Mouse (Mus musculus) forebrain, embryonic 10.5 days (tissue): Measurements from ENCODE around the gene Mrpl4. TPM values are rescaled to one million over a fixed set of nuclear protein-coding genes. Genes with fewer than 3 reads are reported as not detected.

Experiments used
- DNase-seq: peaks from one replicate; pipeline ENCODE4 v3.0.0-alpha.2; 2017; ENCODE audit warnings: low spot score; ENCODE audit errors: extremely low spot score
- H3K27ac ChIP-seq: fragments of 300-500 bp; sonication (generic); 2 replicates; pipeline ENCODE4 v1.5.1; 2016; ENCODE audit warnings: mild to moderate bottlenecking
- H3K27me3 ChIP-seq: fragments of 300-500 bp; sonication (generic); 2 replicates; pipeline ENCODE4 v1.6.1; 2016; ENCODE audit warnings: mild to moderate bottlenecking; ENCODE audit not compliant: poor library complexity, severe bottlenecking
- H3K36me3 ChIP-seq: fragments of 300-500 bp; sonication (generic); replicated peaks from 2 replicates; pipeline ENCODE4 v1.6.1; 2016; ENCODE audit warnings: mild to moderate bottlenecking, moderate library complexity
- H3K4me1 ChIP-seq: fragments of 300-500 bp; sonication (generic); 2 replicates; pipeline ENCODE4 v1.6.1; 2016
- H3K4me3 ChIP-seq: fragments of 300-500 bp; sonication (generic); 2 replicates; pipeline ENCODE4 v1.5.1; 2016; ENCODE audit warnings: mild to moderate bottlenecking, moderate library complexity
- H3K9me3 ChIP-seq: fragments of 300-500 bp; sonication (generic); 2 replicates; pipeline ENCODE4 v1.6.1; 2016; ENCODE audit warnings: mild to moderate bottlenecking, moderate library complexity
- WGBS: fragments of 180-500 bp; shearing (Covaris S2); methylation state at CpG from one replicate; pipeline ENCODE4 v1.1.7; 2016; 5-methylcytosine and 5-hydroxymethylcytosine counted together
- polyA plus RNA-seq: library from polyadenylated mRNA; unstranded; fragments of >200 nt; fragmentation: Nextera tagmentation; extraction: Ambion mirVana; gene quantifications from 2 replicates; pipeline ENCODE4 v1.2.1, GENCODE M21; 2016

Mrpl4 gene
- 152 and 154 TPM in 2 replicates for polyA plus RNA-seq

- Histone ChIP-seq H3K27me3 (no peaks in the 10 kb centered on the region), H3K4me1 (peaks cover 14% of the 10 kb centered on the region), H3K27ac (peak within 1 kb of the TSS; percentile 87), H3K36me3 (peaks cover 36% of the 10 kb centered on the region), H3K4me3 (peak within 1 kb of the TSS; percentile 87), H3K9me3 (no peaks in the 10 kb centered on the region)
- DNase-seq: peak; percentile 89
- under 1% methylated on average over 72 of the region's 72 CpGs for WGBS
Measured at GRCm38 (mm10) chr9:21002627-21003551, at the start of gene Mrpl4. TSS of gene Mrpl4 (plus strand) at chr9:21002738.

GRCm38 (mm10) chr9:20956989-20957388 lies 45.5 kb upstream of the Mrpl4 start:
- H3K4me3 ChIP-seq: no peak overlapping the region
- H3K4me1 ChIP-seq: peaks cover 7% of the 10 kb centered on the region
- H3K27ac ChIP-seq: no peak overlapping the region
- H3K27me3 ChIP-seq: no peaks in the 10 kb centered on the region
- no peaks in the 10 kb centered on the region for H3K36me3 ChIP-seq
- 83% methylated on average over 3 of the region's 3 CpGs for WGBS
- no peak for DNase-seq
- H3K9me3 ChIP-seq: no peaks in the 10 kb centered on the region

GRCm38 (mm10) chr9:20959430-20959938 lies 43.1 kb upstream of the Mrpl4 start, which contains the start of gene Dnmt1:
TSS of gene Dnmt1 (minus strand) at chr9:20959888.
- 93% methylated on average over 2 of the region's 2 CpGs for WGBS
- DNase-seq: no peak
- no peaks in the 10 kb centered on the region for H3K27me3 ChIP-seq
- H3K4me1 ChIP-seq: no peaks in the 10 kb centered on the region
- H3K27ac ChIP-seq: no peak within 1 kb of the TSS
- H3K4me3 ChIP-seq: no peak within 1 kb of the TSS
- no peaks in the 10 kb centered on the region for H3K9me3 ChIP-seq
- no peaks in the 10 kb centered on the region for H3K36me3 ChIP-seq

- Histone ChIP-seq H3K27ac (no peak overlapping the region), H3K36me3 (peaks cover 18% of the 10 kb centered on the region)
- WGBS: 78% methylated on average over 9 of the region's 9 CpGs
Measured at GRCm38 (mm10) chr9:20961557-20961956, 41.0 kb upstream of the Mrpl4 start.

GRCm38 (mm10) chr9:20965606-20966005 lies 36.9 kb upstream of the Mrpl4 start:
- H3K4me1 ChIP-seq: no peaks in the 10 kb centered on the region; the same call in 1 of the 2 replicates
- no peak for DNase-seq
- peaks cover 48% of the 10 kb centered on the region for H3K36me3 ChIP-seq
- 92% methylated on average over 4 of the region's 4 CpGs for WGBS
- H3K27me3 ChIP-seq: no peaks in the 10 kb centered on the region
- H3K9me3 ChIP-seq: no peaks in the 10 kb centered on the region
- H3K27ac ChIP-seq: no peak overlapping the region
- H3K4me3 ChIP-seq: no peak overlapping the region

More at GRCm38 (mm10) chr9:20961557-20961956, 41.0 kb upstream of the Mrpl4 start:
- no peak overlapping the region for H3K4me3 ChIP-seq
- no peaks in the 10 kb centered on the region for H3K9me3 ChIP-seq
- H3K4me1 ChIP-seq: no peaks in the 10 kb centered on the region
- H3K27me3 ChIP-seq: no peaks in the 10 kb centered on the region
- DNase-seq: no peak

- peaks cover 49% of the 10 kb centered on the region for H3K36me3 ChIP-seq
- H3K4me1 ChIP-seq: no peaks in the 10 kb centered on the region; the same call in 1 of the 2 replicates
- 92% methylated on average over 3 of the region's 3 CpGs for WGBS
- no peaks in the 10 kb centered on the region for H3K9me3 ChIP-seq
- H3K27me3 ChIP-seq: no peaks in the 10 kb centered on the region
- H3K4me3 ChIP-seq: no peak overlapping the region
- no peak for DNase-seq
- no peak overlapping the region for H3K27ac ChIP-seq
Measured at GRCm38 (mm10) chr9:20966008-20966407, 36.5 kb upstream of the Mrpl4 start.

GRCm38 (mm10) chr9:20966747-20967146 lies 35.8 kb upstream of the Mrpl4 start:
- Histone ChIP-seq H3K27ac (no peak overlapping the region), H3K4me1 (peaks cover 7% of the 10 kb centered on the region), H3K9me3 (no peaks in the 10 kb centered on the region), H3K27me3 (no peaks in the 10 kb centered on the region), H3K36me3 (peaks cover 51% of the 10 kb centered on the region), H3K4me3 (no peak overlapping the region)
- WGBS: 83% methylated on average over 5 of the region's 5 CpGs
- DNase-seq: no peak

- 69% methylated on average over 7 of the region's 7 CpGs for WGBS
- H3K4me3 ChIP-seq: peak overlapping the region; percentile 29; the same call in 1 of the 2 replicates
- H3K27me3 ChIP-seq: peaks cover 10% of the 10 kb centered on the region
- no peak for DNase-seq
- peak overlapping the region; percentile 80 for H3K27ac ChIP-seq
- no peaks in the 10 kb centered on the region for H3K9me3 ChIP-seq
- H3K36me3 ChIP-seq: peaks cover 31% of the 10 kb centered on the region
- peaks cover 53% of the 10 kb centered on the region for H3K4me1 ChIP-seq
Measured at GRCm38 (mm10) chr9:20971751-20972140, 30.8 kb upstream of the Mrpl4 start.

- Histone ChIP-seq H3K36me3 (peaks cover 25% of the 10 kb centered on the region), H3K4me1 (peaks cover 57% of the 10 kb centered on the region), H3K4me3 (peak overlapping the region; percentile 29), H3K9me3 (no peaks in the 10 kb centered on the region), H3K27ac (peak overlapping the region; percentile 80), H3K27me3 (peaks cover 10% of the 10 kb centered on the region)
- peak; percentile 41 for DNase-seq
- WGBS: 34% methylated on average over 28 of the region's 28 CpGs
Measured at GRCm38 (mm10) chr9:20972141-20972992, 30.2 kb upstream of the Mrpl4 start.

- peak overlapping the region; percentile 80 for H3K27ac ChIP-seq
- H3K4me1 ChIP-seq: peaks cover 58% of the 10 kb centered on the region
- H3K4me3 ChIP-seq: peak overlapping the region; percentile 29
- peaks cover 17% of the 10 kb centered on the region for H3K36me3 ChIP-seq
- no peaks in the 10 kb centered on the region for H3K9me3 ChIP-seq
- no peak for DNase-seq
- 93% methylated on average over 4 of the region's 4 CpGs for WGBS
- peaks cover 10% of the 10 kb centered on the region for H3K27me3 ChIP-seq
Measured at GRCm38 (mm10) chr9:20973001-20973681, 29.4 kb upstream of the Mrpl4 start.

GRCm38 (mm10) chr9:20973682-20974075 lies 28.9 kb upstream of the Mrpl4 start:
- Histone ChIP-seq H3K9me3 (no peaks in the 10 kb centered on the region), H3K27me3 (peaks cover 10% of the 10 kb centered on the region), H3K36me3 (peaks cover 12% of the 10 kb centered on the region), H3K4me3 (peak overlapping the region; percentile 19; the same call in 1 of the 2 replicates), H3K4me1 (peaks cover 62% of the 10 kb centered on the region), H3K27ac (peak overlapping the region; percentile 8; the same call in 1 of the 2 replicates)
- WGBS: 31% methylated on average over 6 of the region's 6 CpGs
- no peak for DNase-seq
